Mouse (Mus musculus): ENCODE measurements around the gene Cyp1a2. TPM values are rescaled to one million over a fixed set of nuclear protein-coding genes. Genes with fewer than 3 reads are reported as not detected.
A peak's percentile ranks its signal among the peaks of the same experiment; 100 is the strongest.

Gene Cyp1a2
- polyA plus RNA-seq, 1 experiment, result 0.44 TPM

- 75% methylated on average over 3 of the region's 3 CpGs for WGBS
- no peak for TF ChIP-seq POLR2A (IDR thresholded peaks at IDR 0.05; ENCODE audit: borderline replicate concordance, extremely low read depth, low read depth, low read length)
- TF ChIP-seq CTCF (IDR thresholded peaks at IDR 0.05; ENCODE audit: insufficient read depth, low read length), result no peak
- Histone ChIP-seq H3K4me3 (replicated peaks; ENCODE audit: extremely low read depth, low read depth, low read length) (no peak overlapping the region), H3K4me1 (ENCODE audit: control insufficient read depth, insufficient read depth, low read length) (peaks cover 2% of the 10 kb centered on the region; the same call in 1 of the 2 replicates)
- DNase-seq, result no peak
Measured at GRCm38 (mm10) chr9:57652855-57653254, 30.6 kb downstream of the Cyp1a2 start.

- no peak overlapping the region for H3K4me3 ChIP-seq (replicated peaks; ENCODE audit: extremely low read depth, low read depth, low read length)
- no peak for TF ChIP-seq CTCF (IDR thresholded peaks at IDR 0.05; ENCODE audit: insufficient read depth, low read length)
- TF ChIP-seq POLR2A (IDR thresholded peaks at IDR 0.05; ENCODE audit: borderline replicate concordance, extremely low read depth, low read depth, low read length), result no peak
- 76% methylated on average over 9 of the region's 9 CpGs for WGBS
- H3K4me1 ChIP-seq (ENCODE audit: control insufficient read depth, insufficient read depth, low read length), result peaks cover 2% of the 10 kb centered on the region; the same call in 1 of the 2 replicates
- DNase-seq, result no peak
Measured at GRCm38 (mm10) chr9:57652351-57652750, 31.2 kb downstream of the Cyp1a2 start.

- no peak for DNase-seq
- no peak overlapping the region for H3K4me3 ChIP-seq (replicated peaks; ENCODE audit: extremely low read depth, low read depth, low read length)
- WGBS, result 33% methylated on average over 6 of the region's 6 CpGs
- no peak for TF ChIP-seq CTCF (IDR thresholded peaks at IDR 0.05; ENCODE audit: insufficient read depth, low read length)
- no peak for TF ChIP-seq POLR2A (IDR thresholded peaks at IDR 0.05; ENCODE audit: borderline replicate concordance, extremely low read depth, low read depth, low read length)
- H3K4me1 ChIP-seq (ENCODE audit: control insufficient read depth, insufficient read depth, low read length), result peaks cover under 1% of the 10 kb centered on the region
Measured at GRCm38 (mm10) chr9:57650786-57651311, 32.7 kb downstream of the Cyp1a2 start.

GRCm38 (mm10) chr9:57650130-57650785 is 33.2 kb downstream of the Cyp1a2 start:
- TF ChIP-seq CTCF (IDR thresholded peaks at IDR 0.05; ENCODE audit: insufficient read depth, low read length), result no peak
- no peak for TF ChIP-seq POLR2A (IDR thresholded peaks at IDR 0.05; ENCODE audit: borderline replicate concordance, extremely low read depth, low read depth, low read length)
- WGBS, result 86% methylated on average over 6 of the region's 6 CpGs
- Histone ChIP-seq H3K4me3 (replicated peaks; ENCODE audit: extremely low read depth, low read depth, low read length) (no peak overlapping the region), H3K4me1 (ENCODE audit: control insufficient read depth, insufficient read depth, low read length) (peaks cover 2% of the 10 kb centered on the region)
- no peak for DNase-seq

- H3K4me3 ChIP-seq (replicated peaks; ENCODE audit: extremely low read depth, low read depth, low read length), result no peak overlapping the region
- TF ChIP-seq POLR2A (IDR thresholded peaks at IDR 0.05; ENCODE audit: borderline replicate concordance, extremely low read depth, low read depth, low read length) (no peak), CTCF (IDR thresholded peaks at IDR 0.05; ENCODE audit: insufficient read depth, low read length) (no peak)
- H3K4me1 ChIP-seq (ENCODE audit: control insufficient read depth, insufficient read depth, low read length), result peaks cover 5% of the 10 kb centered on the region
- no peak for DNase-seq
- WGBS, result 66% methylated on average over 4 of the region's 4 CpGs
Measured at GRCm38 (mm10) chr9:57647286-57648108, 36.0 kb downstream of the Cyp1a2 start.

GRCm38 (mm10) chr9:57646551-57647103 is 36.9 kb downstream of the Cyp1a2 start:
- no peak for DNase-seq
- no peak overlapping the region for H3K4me3 ChIP-seq (replicated peaks; ENCODE audit: extremely low read depth, low read depth, low read length)
- TF ChIP-seq CTCF (IDR thresholded peaks at IDR 0.05; ENCODE audit: insufficient read depth, low read length) (no peak), POLR2A (IDR thresholded peaks at IDR 0.05; ENCODE audit: borderline replicate concordance, extremely low read depth, low read depth, low read length) (no peak)
- peaks cover 7% of the 10 kb centered on the region for H3K4me1 ChIP-seq (ENCODE audit: control insufficient read depth, insufficient read depth, low read length)
- 58% methylated on average over 12 of the region's 12 CpGs for WGBS

GRCm38 (mm10) chr9:57644944-57645893 is 38.3 kb downstream of the Cyp1a2 start:
- peak; percentile 69 for TF ChIP-seq CTCF (IDR thresholded peaks at IDR 0.05; ENCODE audit: insufficient read depth, low read length)
- peak; percentile 71; the same call in 1 of the 2 replicates for TF ChIP-seq POLR2A (IDR thresholded peaks at IDR 0.05; ENCODE audit: borderline replicate concordance, extremely low read depth, low read depth, low read length)
- peak; percentile 95 for DNase-seq
- WGBS, result under 1% methylated on average over 66 of the region's 85 CpGs

GRCm38 (mm10) chr9:57644442-57644943 is 39.0 kb downstream of the Cyp1a2 start:
- WGBS, result 2% methylated on average over 18 of the region's 18 CpGs
- Histone ChIP-seq H3K4me3 (replicated peaks; ENCODE audit: extremely low read depth, low read depth, low read length) (peak overlapping the region; percentile 93), H3K4me1 (ENCODE audit: control insufficient read depth, insufficient read depth, low read length) (peaks cover 25% of the 10 kb centered on the region)
- no peak for DNase-seq
- TF ChIP-seq CTCF (IDR thresholded peaks at IDR 0.05; ENCODE audit: insufficient read depth, low read length), result no peak
- 0 out of 2 replicates have a peak, but pooled peaks have one; percentile 12 for TF ChIP-seq POLR2A (IDR thresholded peaks at IDR 0.05; ENCODE audit: borderline replicate concordance, extremely low read depth, low read depth, low read length)

More at GRCm38 (mm10) chr9:57644944-57645893, 38.3 kb downstream of the Cyp1a2 start:
- Histone ChIP-seq H3K4me1 (ENCODE audit: control insufficient read depth, insufficient read depth, low read length) (peaks cover 18% of the 10 kb centered on the region), H3K4me3 (replicated peaks; ENCODE audit: extremely low read depth, low read depth, low read length) (peak overlapping the region; percentile 93)
